In the genomic region with DNA sequence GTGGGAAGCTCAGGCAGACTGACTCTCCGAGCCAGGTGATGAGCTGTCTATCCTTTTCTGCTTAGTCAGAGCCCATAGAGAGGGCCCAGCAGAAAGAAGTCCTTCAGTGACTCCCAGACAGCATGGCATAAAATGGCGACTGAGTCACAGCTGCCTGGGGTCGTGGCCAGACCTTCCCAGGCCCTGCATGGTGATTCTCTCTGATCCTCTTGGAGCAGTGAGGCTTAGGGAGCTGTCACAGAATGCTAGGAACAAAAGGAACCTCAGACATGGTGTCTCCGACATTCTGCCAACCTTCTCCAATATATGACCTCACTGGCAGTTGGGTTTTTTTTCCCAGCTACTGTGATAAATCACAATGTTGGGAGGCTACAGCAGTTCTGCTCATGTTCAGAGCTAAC, we compare ENCODE assay signal across 12 mouse cellular contexts. TPM values are rescaled to one million over a fixed set of nuclear protein-coding genes. Genes with fewer than 3 reads are reported as not detected.
A peak's percentile ranks its signal among the peaks of the same experiment; 100 is the strongest.
DNase-seq lines count a peak whose midpoint lies in the region; ATAC-seq lines count a peak whose summit lies in the region.
"Had no signal": no experiment of that assay in that cellular context is flagged by ENCODE, and none has a peak within 500 bp of the region (broad histone marks: within the 10 kb centered on the region; RNA-seq: fewer than 3 reads in every experiment).

No protein-coding gene starts in this region.

- H3K9me3 ChIP-seq in embryonic facial prominence, embryonic 13.5 days = no peaks in the 10 kb centered on the region
- H3K9me3 ChIP-seq in embryonic facial prominence, embryonic 10.5 days = no peaks in the 10 kb centered on the region
- H3K9me3 ChIP-seq in intestine, embryonic 14.5 days (ENCODE audit: control insufficient read depth, low read length) = no peaks in the 10 kb centered on the region
- H3K9me3 ChIP-seq in intestine, embryonic 16.5 days (ENCODE audit: control insufficient read depth, low read length) = no peaks in the 10 kb centered on the region
- no peaks in the 10 kb centered on the region for H3K9me3 ChIP-seq in limb, embryonic 10.5 days (replicated peaks)
- H3K9me3 ChIP-seq: megakaryocyte, embryonic 14.5 days had no signal

- peaks cover 27% of the 10 kb centered on the region for H3K4me1 ChIP-seq in embryonic facial prominence, embryonic 13.5 days
- peaks cover 29% of the 10 kb centered on the region for H3K4me1 ChIP-seq in embryonic facial prominence, embryonic 10.5 days
- peaks cover 15% of the 10 kb centered on the region for H3K4me1 ChIP-seq in intestine, embryonic 14.5 days (replicated peaks; ENCODE audit: control insufficient read depth, insufficient read depth, low read length)
- peaks cover 15% of the 10 kb centered on the region for H3K4me1 ChIP-seq in intestine, embryonic 16.5 days (ENCODE audit: control insufficient read depth, insufficient read depth, low read length)
- peaks cover 23% of the 10 kb centered on the region for H3K4me1 ChIP-seq in limb, embryonic 10.5 days

- H3K27ac ChIP-seq in embryonic facial prominence, embryonic 13.5 days = peak overlapping the region; percentile 41
- no peak overlapping the region for H3K27ac ChIP-seq in embryonic facial prominence, embryonic 10.5 days (replicated peaks)
- no peak overlapping the region for H3K27ac ChIP-seq in intestine, embryonic 14.5 days (ENCODE audit: low read depth)
- H3K27ac ChIP-seq in intestine, embryonic 16.5 days (ENCODE audit: low read length) = no peak overlapping the region
- 0 out of 2 replicates have a peak overlapping the region, but pooled peaks have one; percentile 30 for H3K27ac ChIP-seq in limb, embryonic 10.5 days

- 85% methylated on average over 4 of the region's 4 CpGs for whole genome bisulfite sequencing in embryonic facial prominence, embryonic 13.5 days
- WGBS in embryonic facial prominence, embryonic 10.5 days = 79% methylated on average over 4 of the region's 4 CpGs
- WGBS in intestine, embryonic 14.5 days = 73% methylated on average over 4 of the region's 4 CpGs
- 74% methylated on average over 4 of the region's 4 CpGs for WGBS in intestine, embryonic 16.5 days
- WGBS in limb, embryonic 10.5 days = 63% methylated on average over 4 of the region's 4 CpGs

- H3K9ac ChIP-seq in embryonic facial prominence, embryonic 13.5 days = no peak overlapping the region
- no peak overlapping the region for H3K9ac ChIP-seq in intestine, embryonic 14.5 days (ENCODE audit: low read length)
- no peak overlapping the region for H3K9ac ChIP-seq in intestine, embryonic 16.5 days (ENCODE audit: low read depth, low read length)

- no peaks in the 10 kb centered on the region for H3K36me3 ChIP-seq in embryonic facial prominence, embryonic 13.5 days
- no peaks in the 10 kb centered on the region for H3K36me3 ChIP-seq in embryonic facial prominence, embryonic 10.5 days (replicated peaks)
- no peaks in the 10 kb centered on the region for H3K36me3 ChIP-seq in intestine, embryonic 14.5 days (ENCODE audit: control insufficient read depth, insufficient read depth, low read length)
- H3K36me3 ChIP-seq in intestine, embryonic 16.5 days (ENCODE audit: control insufficient read depth, insufficient read depth, low read length) = no peaks in the 10 kb centered on the region
- H3K36me3 ChIP-seq in limb, embryonic 10.5 days = no peaks in the 10 kb centered on the region

- ATAC-seq in embryonic facial prominence, embryonic 13.5 days (ENCODE audit: insufficient number of reproducible peaks, insufficient read depth, low FRiP score, low TSS enrichment, low read depth) = no peak
- no peak for ATAC-seq in intestine, embryonic 14.5 days (replicated peaks; ENCODE audit: low FRiP score, low TSS enrichment, low read depth)
- ATAC-seq in intestine, embryonic 16.5 days = no peak
- ATAC-seq: forebrain, embryonic 16.5 days had no signal

- H3K4me2 ChIP-seq in embryonic facial prominence, embryonic 13.5 days = no peak overlapping the region
- no peak overlapping the region for H3K4me2 ChIP-seq in intestine, embryonic 14.5 days (ENCODE audit: low read length)
- H3K4me2 ChIP-seq in intestine, embryonic 16.5 days (ENCODE audit: low read depth, low read length) = no peak overlapping the region

- H3K4me3 ChIP-seq in embryonic facial prominence, embryonic 13.5 days = no peak overlapping the region
- H3K4me3 ChIP-seq in embryonic facial prominence, embryonic 10.5 days = no peak overlapping the region
- H3K4me3 ChIP-seq in intestine, embryonic 14.5 days (ENCODE audit: low read depth, low read length) = no peak overlapping the region
- H3K4me3 ChIP-seq in intestine, embryonic 16.5 days (ENCODE audit: low read length) = no peak overlapping the region
- H3K4me3 ChIP-seq in limb, embryonic 10.5 days = no peak overlapping the region

- no peak for DNase-seq in embryonic facial prominence, embryonic 10.5 days (ENCODE audit: low spot score)
- peak; percentile 38 for DNase-seq in intestine, embryonic 14.5 days (ENCODE audit: low spot score)
- DNase-seq in MN1 (ENCODE audit: low spot score) = peak; percentile 65
- DNase-seq in limb, embryonic 10.5 days (ENCODE audit: low spot score) = no peak
- no peak for DNase-seq in spleen, postnatal 10 days (ENCODE audit: low spot score in 2 of 2)
- no peak for DNase-seq in liver
- DNase-seq: spleen, adult 18-20 months; thymus, adult 18-20 months had no signal

- H3K27me3 ChIP-seq in embryonic facial prominence, embryonic 13.5 days = no peaks in the 10 kb centered on the region
- H3K27me3 ChIP-seq in embryonic facial prominence, embryonic 10.5 days (replicated peaks; ENCODE audit: low read depth, poor library complexity, severe bottlenecking) = 0 out of 2 replicates have a peak, but pooled peaks cover 5% of the 10 kb centered on the region
- no peaks in the 10 kb centered on the region for H3K27me3 ChIP-seq in intestine, embryonic 14.5 days (replicated peaks; ENCODE audit: control insufficient read depth, insufficient read depth, low read length)
- no peaks in the 10 kb centered on the region for H3K27me3 ChIP-seq in intestine, embryonic 16.5 days (replicated peaks; ENCODE audit: control insufficient read depth, insufficient read depth, low read length)
- H3K27me3 ChIP-seq in limb, embryonic 10.5 days (ENCODE audit: low read depth, poor library complexity, severe bottlenecking) = no peaks in the 10 kb centered on the region

RNA-seq across cellular contexts. Expression of a gene that starts 30.9 kb away (rescaled TPM):
- 107 and 123 TPM in 2 replicates for polyA plus RNA-seq in embryonic facial prominence, embryonic 13.5 days (2015; fragmentation: Nextera tagmentation; extraction: Ambion mirVana)
- polyA plus RNA-seq in embryonic facial prominence, embryonic 10.5 days (2016; fragmentation: Nextera tagmentation; extraction: Ambion mirVana) = 102 and 104 TPM in 2 replicates
- 123 and 130 TPM in 2 replicates for polyA plus RNA-seq in intestine, embryonic 14.5 days (2014; fragmentation: Nextera tagmentation; extraction: Ambion mirVana)
- polyA plus RNA-seq in intestine, embryonic 16.5 days (2015; fragmentation: Nextera tagmentation; extraction: Ambion mirVana) = 81.6 and 82.4 TPM in 2 replicates
- polyA plus RNA-seq in limb, embryonic 10.5 days (2016; fragmentation: Nextera tagmentation; extraction: Ambion mirVana) = 93.2 and 115 TPM in 2 replicates

Comparison
In these comparisons a context has a peak if more than half of its experiments do, and no peak if none do; other contexts are left out.
1. H3K27ac ChIP-seq: peak in embryonic facial prominence, embryonic 13.5 days (single experiment) and limb, embryonic 10.5 days (single experiment); none in embryonic facial prominence, embryonic 10.5 days (single experiment), intestine, embryonic 14.5 days (single experiment) and intestine, embryonic 16.5 days (single experiment).
2. DNase-seq: peak in intestine, embryonic 14.5 days (single experiment) and MN1 (single experiment); none in embryonic facial prominence, embryonic 10.5 days (single experiment), limb, embryonic 10.5 days (single experiment), spleen, postnatal 10 days (0 of 2) and liver (single experiment).